Mouse (Mus musculus) gastrocnemius, adult 2 months (tissue): Measurements from ENCODE around the gene Zcchc24. TPM values are rescaled to one million over a fixed set of nuclear protein-coding genes. Genes with fewer than 3 reads are reported as not detected.
A peak's percentile ranks its signal among the peaks of the same experiment; 100 is the strongest.

Experiments used
- DNase-seq: peaks from one replicate; pipeline ENCODE4 v3.0.0; 2022
- H3K27ac ChIP-seq: fragments of 200-600 bp; 2 replicates; pipeline ENCODE4 v1.8.1; 2022; ENCODE audit warnings: mild to moderate bottlenecking
- H3K4me3 ChIP-seq: fragments of 200-600 bp; 2 replicates; pipeline ENCODE4 v1.8.1; 2022; ENCODE audit warnings: mild to moderate bottlenecking, moderate library complexity
- CTCF ChIP-seq: fragments of 200-600 bp; IDR thresholded peaks from 2 replicates; pipeline ENCODE4 v1.8.1; 2022; ENCODE audit warnings: antibody characterized with exemption, mild to moderate bottlenecking, moderate library complexity
- intact Hi-C: fragments of 180-260 bp; cut with DNase I; formaldehyde crosslinking; loops from one replicate; pipeline ENCODE4 v1.15.1; 2025
- total RNA-seq, 2 experiments: library from RNA; stranded (reverse); gene quantifications; 2 replicates each; pipeline ENCODE4 v1.2.3; 2021

Gene Zcchc24
- total RNA-seq, 2 experiments from 2014 or later, result 40.6 to 59.3 TPM

- peak; percentile 8 for DNase-seq
- intact Hi-C loops, result no loop called here
- H3K27ac ChIP-seq, result peak overlapping the region; percentile 62
- no peak for TF ChIP-seq CTCF
- no peak overlapping the region for H3K4me3 ChIP-seq
Observed at GRCm38 (mm10) chr14:25794331-25794730, 25.5 kb upstream of the Zcchc24 start.

GRCm38 (mm10) chr14:25790768-25791302 lies 22.0 kb upstream of the Zcchc24 start:
- DNase-seq, result no peak
- Histone ChIP-seq H3K4me3 (no peak overlapping the region), H3K27ac (peak overlapping the region; percentile 35; the same call in 1 of the 2 replicates)
- intact Hi-C loops, result no loop called here
- TF ChIP-seq CTCF, result no peak

- Histone ChIP-seq H3K27ac (peak overlapping the region; percentile 35), H3K4me3 (no peak overlapping the region)
- no peak for TF ChIP-seq CTCF
- DNase-seq, result no peak
- intact Hi-C loops, result no loop called here
Observed at GRCm38 (mm10) chr14:25789946-25790345, 21.1 kb upstream of the Zcchc24 start.

GRCm38 (mm10) chr14:25789207-25789606 lies 20.4 kb upstream of the Zcchc24 start:
- intact Hi-C loops, result no loop called here

GRCm38 (mm10) chr14:25788201-25788600 lies 19.4 kb upstream of the Zcchc24 start:
- Histone ChIP-seq H3K27ac (peak overlapping the region; percentile 67; the same call in 1 of the 2 replicates), H3K4me3 (no peak overlapping the region)
- peak; percentile 8 for DNase-seq
- no peak for TF ChIP-seq CTCF
- intact Hi-C loops, result no loop called here

More at GRCm38 (mm10) chr14:25789207-25789606, 20.4 kb upstream of the Zcchc24 start:
- no peak overlapping the region for H3K4me3 ChIP-seq
- no peak for TF ChIP-seq CTCF
- H3K27ac ChIP-seq, result 0 out of 2 replicates have a peak overlapping the region, but pooled peaks have one; percentile 56
- peak; percentile 13 for DNase-seq

GRCm38 (mm10) chr14:25787387-25787910 lies 18.6 kb upstream of the Zcchc24 start:
- intact Hi-C loops, result no loop called here
- H3K27ac ChIP-seq, result peak overlapping the region; percentile 67
- no peak for DNase-seq
- no peak for TF ChIP-seq CTCF
- H3K4me3 ChIP-seq, result peak overlapping the region; percentile 2; the same call in 1 of the 2 replicates

GRCm38 (mm10) chr14:25786959-25787358 lies 18.1 kb upstream of the Zcchc24 start:
- intact Hi-C loops, result no loop called here
- Histone ChIP-seq H3K4me3 (peak overlapping the region; percentile 2; the same call in 1 of the 2 replicates), H3K27ac (peak overlapping the region; percentile 67)
- peak; percentile 90 for DNase-seq
- no peak for TF ChIP-seq CTCF

- DNase-seq, result no peak
- intact Hi-C loops, result no loop called here
- Histone ChIP-seq H3K27ac (peak overlapping the region; percentile 40; the same call in 1 of the 2 replicates), H3K4me3 (no peak overlapping the region)
- no peak for TF ChIP-seq CTCF
Observed at GRCm38 (mm10) chr14:25785210-25785609, 16.4 kb upstream of the Zcchc24 start.

GRCm38 (mm10) chr14:25783220-25783619 lies 14.4 kb upstream of the Zcchc24 start:
- no peak for TF ChIP-seq CTCF
- Histone ChIP-seq H3K27ac (no peak overlapping the region), H3K4me3 (no peak overlapping the region)
- intact Hi-C loops, result no loop called here
- DNase-seq, result no peak

- Histone ChIP-seq H3K4me3 (0 out of 2 replicates have a peak overlapping the region, but pooled peaks have one; percentile 24), H3K27ac (peak overlapping the region; percentile 53)
- DNase-seq, result no peak
- no peak for TF ChIP-seq CTCF
- intact Hi-C loops, result no loop called here
Observed at GRCm38 (mm10) chr14:25780601-25781000, 11.8 kb upstream of the Zcchc24 start.

GRCm38 (mm10) chr14:25776294-25776693 lies 7.5 kb upstream of the Zcchc24 start:
- DNase-seq, result no peak
- intact Hi-C loops, result no loop called here
- H3K27ac ChIP-seq, result no peak overlapping the region

GRCm38 (mm10) chr14:25774100-25774499 lies 5.3 kb upstream of the Zcchc24 start:
- H3K27ac ChIP-seq, result peak overlapping the region; percentile 73
- TF ChIP-seq CTCF, result no peak
- peak; percentile 82 for DNase-seq
- 0 out of 2 replicates have a peak overlapping the region, but pooled peaks have one; percentile 24 for H3K4me3 ChIP-seq
- intact Hi-C loops, result no loop called here

More at GRCm38 (mm10) chr14:25776294-25776693, 7.5 kb upstream of the Zcchc24 start:
- no peak for TF ChIP-seq CTCF
- no peak overlapping the region for H3K4me3 ChIP-seq

- Histone ChIP-seq H3K27ac (peak overlapping the region; percentile 73), H3K4me3 (no peak overlapping the region)
- TF ChIP-seq CTCF, result no peak
- no peak for DNase-seq
- intact Hi-C loops, result loop anchor here (2.0 kb wide), 1 partner anchor 24 kb away; no protein-coding TSS in a partner anchor
Observed at GRCm38 (mm10) chr14:25773039-25773438, 4.2 kb upstream of the Zcchc24 start.
